Mouse (Mus musculus) stomach, postnatal 0 days (tissue): ENCODE measurements around the gene Timm10b.

Experiments used
- CTCF ChIP-seq: IDR thresholded peaks from 2 replicates; pipeline ENCODE4 v1.5.1; 2016; ENCODE audit warnings: antibody characterized with exemption, low read depth, mild to moderate bottlenecking, moderate library complexity
- EP300 ChIP-seq: optimal IDR thresholded peaks from 2 replicates; pipeline ENCODE3; 2016; ENCODE audit warnings: antibody characterized with exemption

DNA sequence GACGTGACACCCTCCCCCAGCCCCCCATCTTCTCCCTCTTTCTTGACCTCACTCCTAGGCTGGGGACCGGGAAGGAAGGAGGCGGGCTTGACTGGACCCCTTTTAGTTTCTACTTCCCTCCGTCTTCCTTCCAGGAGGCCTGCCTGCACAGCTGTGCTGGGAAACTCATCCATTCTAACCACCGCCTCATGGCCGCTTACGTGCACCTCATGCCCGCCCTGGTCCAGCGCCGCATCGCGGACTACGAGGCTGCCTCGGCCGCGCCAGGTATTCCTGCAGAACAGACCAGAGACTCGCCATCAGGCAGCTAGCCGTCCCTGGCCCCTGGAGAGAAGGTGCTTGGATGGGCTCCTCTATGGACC, 1.0 kb downstream of the Timm10b start:
- TF ChIP-seq CTCF (peak; percentile 29; the same call in 1 of the 2 replicates), EP300 (no peak)
